Mouse (Mus musculus): ENCODE data around the gene Cck. TPM values are rescaled to one million over a fixed set of nuclear protein-coding genes. Genes with fewer than 3 reads are reported as not detected.

The Cck gene
- polyA plus RNA-seq, 1 experiment from 2014 or later: 1.7 TPM

GRCm38 (mm10) chr9:121491592-121492240, 3.8 kb downstream of the Cck start:
- Histone ChIP-seq H3K4me3 (no peak overlapping the region), H3K27ac (no peak overlapping the region), H3K4me1 (replicated peaks) (peaks cover 26% of the 10 kb centered on the region), H3K36me3 (no peaks in the 10 kb centered on the region), H3K9me3 (no peaks in the 10 kb centered on the region), H3K27me3 (ENCODE audit: insufficient read depth, poor library complexity, severe bottlenecking) (peaks cover 61% of the 10 kb centered on the region)
- WGBS: 75% methylated on average over 11 of the region's 11 CpGs
- no peak for DNase-seq (ENCODE audit: low spot score)

GRCm38 (mm10) chr9:121487216-121487615, 8.3 kb downstream of the Cck start:
- H3K4me3 ChIP-seq: no peak overlapping the region
- no peaks in the 10 kb centered on the region for H3K9me3 ChIP-seq
- H3K27ac ChIP-seq: no peak overlapping the region
- no peak for DNase-seq (ENCODE audit: low spot score)
- H3K27me3 ChIP-seq (ENCODE audit: insufficient read depth, poor library complexity, severe bottlenecking): peaks cover 16% of the 10 kb centered on the region
- H3K4me1 ChIP-seq (replicated peaks): 0 out of 2 replicates have a peak, but pooled peaks cover 3% of the 10 kb centered on the region
- H3K36me3 ChIP-seq: no peaks in the 10 kb centered on the region
- 70% methylated on average over 7 of the region's 7 CpGs for WGBS

GRCm38 (mm10) chr9:121479453-121479852, 16.0 kb downstream of the Cck start:
- Histone ChIP-seq H3K27me3 (ENCODE audit: insufficient read depth, poor library complexity, severe bottlenecking) (no peaks in the 10 kb centered on the region), H3K27ac (0 out of 2 replicates have a peak overlapping the region, but pooled peaks have one; percentile 6)
- WGBS: 38% methylated on average over 5 of the region's 5 CpGs

GRCm38 (mm10) chr9:121477305-121477911, 18.1 kb downstream of the Cck start:
- H3K9me3 ChIP-seq: no peaks in the 10 kb centered on the region
- DNase-seq (ENCODE audit: low spot score): peak; percentile 77
- peak overlapping the region; percentile 59 for H3K27ac ChIP-seq
- peaks cover 6% of the 10 kb centered on the region for H3K4me1 ChIP-seq (replicated peaks)
- H3K4me3 ChIP-seq: no peak overlapping the region
- WGBS: 18% methylated on average over 15 of the region's 15 CpGs
- H3K36me3 ChIP-seq: peaks cover 27% of the 10 kb centered on the region
- no peaks in the 10 kb centered on the region for H3K27me3 ChIP-seq (ENCODE audit: insufficient read depth, poor library complexity, severe bottlenecking)

More at GRCm38 (mm10) chr9:121479453-121479852, 16.0 kb downstream of the Cck start:
- Histone ChIP-seq H3K4me1 (replicated peaks) (peaks cover 6% of the 10 kb centered on the region), H3K9me3 (no peaks in the 10 kb centered on the region), H3K4me3 (no peak overlapping the region), H3K36me3 (peaks cover 7% of the 10 kb centered on the region; the same call in 1 of the 2 replicates)
- DNase-seq (ENCODE audit: low spot score): peak; percentile 69

- Histone ChIP-seq H3K36me3 (peaks cover 44% of the 10 kb centered on the region), H3K27me3 (ENCODE audit: insufficient read depth, poor library complexity, severe bottlenecking) (no peaks in the 10 kb centered on the region), H3K4me1 (replicated peaks) (peaks cover 15% of the 10 kb centered on the region), H3K4me3 (no peak overlapping the region), H3K9me3 (no peaks in the 10 kb centered on the region), H3K27ac (no peak overlapping the region)
- no peak for DNase-seq (ENCODE audit: low spot score)
- WGBS: 81% methylated on average over 16 of the region's 16 CpGs
These were observed 19.7 kb downstream of the Cck start for GRCm38 (mm10) chr9:121475488-121476452.

- H3K9me3 ChIP-seq: no peaks in the 10 kb centered on the region
- no peaks in the 10 kb centered on the region for H3K27me3 ChIP-seq (ENCODE audit: insufficient read depth, poor library complexity, severe bottlenecking)
- DNase-seq (ENCODE audit: low spot score): no peak
- H3K4me3 ChIP-seq: no peak overlapping the region
- 84% methylated on average over 5 of the region's 5 CpGs for WGBS
- H3K4me1 ChIP-seq (replicated peaks): peaks cover 25% of the 10 kb centered on the region
- no peak overlapping the region for H3K27ac ChIP-seq
- H3K36me3 ChIP-seq: peaks cover 53% of the 10 kb centered on the region
These were observed 20.7 kb downstream of the Cck start for GRCm38 (mm10) chr9:121474771-121475170.

GRCm38 (mm10) chr9:121469711-121470110, 25.8 kb downstream of the Cck start:
- H3K27me3 ChIP-seq (ENCODE audit: insufficient read depth, poor library complexity, severe bottlenecking): no peaks in the 10 kb centered on the region
- H3K4me3 ChIP-seq: no peak overlapping the region
- H3K36me3 ChIP-seq: peaks cover 84% of the 10 kb centered on the region
- 80% methylated on average over 6 of the region's 6 CpGs for WGBS
- DNase-seq (ENCODE audit: low spot score): peak; percentile 27
- no peak overlapping the region for H3K27ac ChIP-seq
- peaks cover 25% of the 10 kb centered on the region for H3K4me1 ChIP-seq (replicated peaks)
- no peaks in the 10 kb centered on the region for H3K9me3 ChIP-seq

GRCm38 (mm10) chr9:121467460-121467859, 28.0 kb downstream of the Cck start:
- Histone ChIP-seq H3K36me3 (peaks cover 82% of the 10 kb centered on the region), H3K4me1 (replicated peaks) (peaks cover 25% of the 10 kb centered on the region), H3K27me3 (ENCODE audit: insufficient read depth, poor library complexity, severe bottlenecking) (no peaks in the 10 kb centered on the region), H3K27ac (0 out of 2 replicates have a peak overlapping the region, but pooled peaks have one; percentile 46), H3K9me3 (no peaks in the 10 kb centered on the region), H3K4me3 (no peak overlapping the region)
- WGBS: 84% methylated on average over 11 of the region's 11 CpGs
- no peak for DNase-seq (ENCODE audit: low spot score)

GRCm38 (mm10) chr9:121460527-121460926, 35.0 kb downstream of the Cck start:
- DNase-seq (ENCODE audit: low spot score): no peak
- 76% methylated on average over 16 of the region's 16 CpGs for WGBS
- Histone ChIP-seq H3K4me1 (replicated peaks) (peaks cover 6% of the 10 kb centered on the region), H3K27me3 (ENCODE audit: insufficient read depth, poor library complexity, severe bottlenecking) (no peaks in the 10 kb centered on the region), H3K4me3 (no peak overlapping the region), H3K36me3 (peaks cover 81% of the 10 kb centered on the region), H3K27ac (no peak overlapping the region), H3K9me3 (no peaks in the 10 kb centered on the region)

GRCm38 (mm10) chr9:121459950-121460349, 35.5 kb downstream of the Cck start:
- 85% methylated on average over 2 of the region's 2 CpGs for WGBS

GRCm38 (mm10) chr9:121458466-121458865, 37.0 kb downstream of the Cck start:
- Histone ChIP-seq H3K36me3 (peaks cover 90% of the 10 kb centered on the region), H3K4me3 (no peak overlapping the region), H3K27ac (no peak overlapping the region), H3K27me3 (ENCODE audit: insufficient read depth, poor library complexity, severe bottlenecking) (no peaks in the 10 kb centered on the region), H3K4me1 (replicated peaks) (peaks cover 6% of the 10 kb centered on the region), H3K9me3 (no peaks in the 10 kb centered on the region)
- DNase-seq (ENCODE audit: low spot score): peak; percentile 52
- 28% methylated on average over 8 of the region's 8 CpGs for WGBS

More at GRCm38 (mm10) chr9:121459950-121460349, 35.5 kb downstream of the Cck start:
- Histone ChIP-seq H3K27me3 (ENCODE audit: insufficient read depth, poor library complexity, severe bottlenecking) (no peaks in the 10 kb centered on the region), H3K4me1 (replicated peaks) (peaks cover 6% of the 10 kb centered on the region), H3K9me3 (no peaks in the 10 kb centered on the region), H3K4me3 (no peak overlapping the region), H3K36me3 (peaks cover 86% of the 10 kb centered on the region), H3K27ac (no peak overlapping the region)
- DNase-seq (ENCODE audit: low spot score): no peak

GRCm38 (mm10) chr9:121456739-121457515, 38.6 kb downstream of the Cck start:
- Histone ChIP-seq H3K9me3 (no peaks in the 10 kb centered on the region), H3K4me1 (replicated peaks) (peaks cover 6% of the 10 kb centered on the region), H3K27ac (no peak overlapping the region), H3K4me3 (no peak overlapping the region), H3K36me3 (peaks cover 92% of the 10 kb centered on the region), H3K27me3 (ENCODE audit: insufficient read depth, poor library complexity, severe bottlenecking) (no peaks in the 10 kb centered on the region)
- no peak for DNase-seq (ENCODE audit: low spot score)
- 87% methylated on average over 13 of the region's 13 CpGs for WGBS
